Mouse (Mus musculus): ENCODE data around the gene Tenm2. TPM values are rescaled to one million over a fixed set of nuclear protein-coding genes. Genes with fewer than 3 reads are reported as not detected.

Tenm2 gene
- total and polyA plus RNA-seq, 3 experiments = not detected

DNA sequence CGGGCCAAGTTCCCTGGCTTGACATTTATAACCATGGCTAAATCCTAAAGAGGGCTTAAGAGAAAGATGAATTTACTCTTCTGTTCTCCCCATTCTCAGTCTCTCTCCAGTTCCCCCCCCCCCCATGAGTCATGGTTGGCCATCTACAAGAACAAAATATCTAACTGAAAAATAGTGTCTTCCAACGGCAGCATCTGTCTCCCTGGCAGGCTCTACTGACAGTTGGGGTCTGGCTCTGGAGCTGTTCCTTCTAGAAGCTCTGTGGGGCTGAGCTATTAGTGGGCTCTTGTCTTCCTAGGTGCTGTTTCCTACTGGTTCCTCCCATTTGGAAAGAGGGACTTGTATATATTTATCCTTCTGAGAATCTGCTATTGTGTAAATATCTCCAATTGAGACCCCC, 13.7 kb downstream of the Tenm2 start:
- Histone ChIP-seq H3K9ac (ENCODE audit: control insufficient read depth, low read depth, low read length, poor library complexity, severe bottlenecking) (no peak overlapping the region), H3K27me3 (ENCODE audit: control insufficient read depth in 1 of 2, insufficient read depth in 2 of 2, low read length in 2 of 2) (no peaks in the 10 kb centered on the region), H3K27ac (ENCODE audit: control insufficient read depth, low read depth, low read length) (no peak overlapping the region), H3K4me1 (ENCODE audit: control insufficient read depth in 1 of 2, insufficient read depth in 2 of 2, low read length in 2 of 2) (no peaks in the 10 kb centered on the region), H3K36me3 (ENCODE audit: control insufficient read depth in 1 of 2, insufficient read depth in 2 of 2, low read length in 2 of 2) (no peaks in the 10 kb centered on the region), H3K4me3 (ENCODE audit: control insufficient read depth in 1 of 2, insufficient read depth in 1 of 2, low read depth in 2 of 2, low read length in 2 of 2) (no peak overlapping the region), H3K79me2 (ENCODE audit: control insufficient read depth, insufficient read depth, low read length, poor library complexity) (no peaks in the 10 kb centered on the region), H3K9me3 (replicated peaks; ENCODE audit: insufficient read depth, low read length) (no peaks in the 10 kb centered on the region)
- no peak for DNase-seq (ENCODE audit: low read depth, low spot score)
- TF ChIP-seq HCFC1 (IDR thresholded peaks at IDR 0.05; ENCODE audit: low read depth, low read length) = no peak
- TF ChIP-seq MXI1 (IDR thresholded peaks at IDR 0.05; ENCODE audit: low read depth, low read length) = no peak
- TF ChIP-seq E2F4 (IDR thresholded peaks at IDR 0.05; ENCODE audit: borderline replicate concordance, low read depth, low read length) = no peak

DNA sequence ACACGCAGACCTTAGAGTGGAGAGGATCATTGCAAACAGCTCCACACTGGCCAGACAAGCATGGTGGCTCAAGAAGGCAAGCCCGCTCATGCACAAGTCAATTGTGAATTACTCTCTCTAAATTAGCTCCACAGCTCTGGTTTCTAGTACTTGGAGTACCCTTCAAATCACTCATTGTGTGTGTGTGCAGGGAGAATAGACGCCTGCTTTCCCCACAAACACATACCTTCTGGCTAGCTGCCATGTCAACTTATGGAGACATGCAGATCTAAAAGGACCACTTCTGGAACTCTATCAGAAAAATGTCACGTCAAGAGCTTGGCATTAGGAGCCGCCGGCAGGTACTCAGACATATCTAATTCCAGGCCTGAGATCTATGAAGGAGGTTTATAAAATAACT, 14.8 kb downstream of the Tenm2 start:
- no peaks in the 10 kb centered on the region for H3K79me2 ChIP-seq (ENCODE audit: control insufficient read depth, insufficient read depth, low read length, poor library complexity)
- DNase-seq (ENCODE audit: low read depth, low spot score) = no peak
- H3K4me3 ChIP-seq (ENCODE audit: control insufficient read depth in 1 of 2, insufficient read depth in 1 of 2, low read depth in 2 of 2, low read length in 2 of 2) = no peak overlapping the region
- H3K9me3 ChIP-seq (replicated peaks; ENCODE audit: insufficient read depth, low read length) = no peaks in the 10 kb centered on the region
- no peak overlapping the region for H3K9ac ChIP-seq (ENCODE audit: control insufficient read depth, low read depth, low read length, poor library complexity, severe bottlenecking)
- H3K36me3 ChIP-seq (ENCODE audit: control insufficient read depth in 1 of 2, insufficient read depth in 2 of 2, low read length in 2 of 2) = no peaks in the 10 kb centered on the region
- no peaks in the 10 kb centered on the region for H3K27me3 ChIP-seq (ENCODE audit: control insufficient read depth in 1 of 2, insufficient read depth in 2 of 2, low read length in 2 of 2)
- H3K4me1 ChIP-seq (ENCODE audit: control insufficient read depth in 1 of 2, insufficient read depth in 2 of 2, low read length in 2 of 2) = no peaks in the 10 kb centered on the region
- TF ChIP-seq GABPA (IDR thresholded peaks at IDR 0.05; ENCODE audit: low read depth, low read length) (no peak), HCFC1 (IDR thresholded peaks at IDR 0.05; ENCODE audit: low read depth, low read length) (no peak), GATA1 (IDR thresholded peaks at IDR 0.05; ENCODE audit: low read depth, low read length) (no peak), ELF1 (IDR thresholded peaks at IDR 0.05; ENCODE audit: low read depth, low read length) (no peak), POLR2A (IDR thresholded peaks at IDR 0.05; ENCODE audit: control insufficient read depth in 1 of 2, insufficient read depth in 1 of 2, low read depth in 1 of 2, low read length in 2 of 2, poor library complexity in 1 of 2) (no peak), ZNF384 (IDR thresholded peaks at IDR 0.05; ENCODE audit: low read depth, low read length) (no peak), ZC3H11A (IDR thresholded peaks at IDR 0.05; ENCODE audit: low read depth, low read length) (no peak), MAZ (IDR thresholded peaks at IDR 0.05; ENCODE audit: low read depth, low read length) (no peak), RCOR1 (IDR thresholded peaks at IDR 0.05; ENCODE audit: low read depth, low read length) (no peak), NRF1 (IDR thresholded peaks at IDR 0.05; ENCODE audit: insufficient read depth, low read depth, low read length, poor library complexity, severe bottlenecking) (no peak), POLR2AphosphoS2 (IDR thresholded peaks at IDR 0.05; ENCODE audit: low read length) (no peak), MAX (IDR thresholded peaks at IDR 0.05; ENCODE audit: low read length) (no peak), POLR2AphosphoS5 (IDR thresholded peaks at IDR 0.05; ENCODE audit: borderline replicate concordance, low read depth, low read length) (no peak)
- no peak overlapping the region for H3K27ac ChIP-seq (ENCODE audit: control insufficient read depth, low read depth, low read length)

DNA sequence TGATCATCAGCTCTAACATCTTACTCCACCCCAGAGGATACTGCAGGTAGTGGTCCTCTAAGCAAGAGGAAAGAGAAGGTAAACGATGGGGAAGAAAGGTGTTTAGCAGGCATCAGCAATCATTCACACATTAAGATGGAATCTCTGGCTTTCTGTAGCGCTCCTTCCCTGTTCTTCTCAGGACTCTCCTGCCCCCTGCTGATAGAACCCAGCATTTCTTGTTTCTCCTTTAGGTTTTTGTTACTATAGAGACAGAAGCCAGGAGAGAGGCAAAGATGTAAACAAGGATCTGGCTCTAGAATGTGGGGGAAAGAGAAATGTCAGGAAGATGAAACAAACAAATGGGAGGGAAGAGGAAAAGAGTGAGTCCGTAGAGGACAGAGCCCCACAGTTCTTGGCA, 49.6 kb downstream of the Tenm2 start:
- Histone ChIP-seq H3K27ac (ENCODE audit: control insufficient read depth, low read depth, low read length) (no peak overlapping the region), H3K9ac (ENCODE audit: control insufficient read depth, low read depth, low read length, poor library complexity, severe bottlenecking) (no peak overlapping the region), H3K36me3 (ENCODE audit: control insufficient read depth in 1 of 2, insufficient read depth in 2 of 2, low read length in 2 of 2) (no peaks in the 10 kb centered on the region), H3K4me1 (ENCODE audit: control insufficient read depth in 1 of 2, insufficient read depth in 2 of 2, low read length in 2 of 2) (no peaks in the 10 kb centered on the region), H3K79me2 (ENCODE audit: control insufficient read depth, insufficient read depth, low read length, poor library complexity) (no peaks in the 10 kb centered on the region), H3K9me3 (replicated peaks; ENCODE audit: insufficient read depth, low read length) (no peaks in the 10 kb centered on the region), H3K4me3 (ENCODE audit: control insufficient read depth in 1 of 2, insufficient read depth in 1 of 2, low read depth in 2 of 2, low read length in 2 of 2) (no peak overlapping the region), H3K27me3 (ENCODE audit: control insufficient read depth in 1 of 2, insufficient read depth in 2 of 2, low read length in 2 of 2) (no peaks in the 10 kb centered on the region)
- DNase-seq (ENCODE audit: low read depth, low spot score) = peak; percentile 3
- peak in 1 of 3 experiments; percentile 7; a peak in 1 of 6 replicates for TF ChIP-seq CTCF (IDR thresholded peaks at IDR 0.05 in 2 of 3, conservative IDR thresholded peaks at IDR 0.05 in 1 of 3; ENCODE audit: control insufficient read depth in 1 of 3, insufficient read depth in 1 of 3, low read depth in 2 of 3, low read length in 3 of 3, poor library complexity in 1 of 3, severe bottlenecking in 1 of 3)
- no peak for TF ChIP-seq EP300 (IDR thresholded peaks at IDR 0.05; ENCODE audit: low read depth in 1 of 2, low read length in 2 of 2)

Measured in MEL (cell line).